Mouse (Mus musculus): ENCODE measurements around the gene Tpmt.

The Tpmt gene

DNA sequence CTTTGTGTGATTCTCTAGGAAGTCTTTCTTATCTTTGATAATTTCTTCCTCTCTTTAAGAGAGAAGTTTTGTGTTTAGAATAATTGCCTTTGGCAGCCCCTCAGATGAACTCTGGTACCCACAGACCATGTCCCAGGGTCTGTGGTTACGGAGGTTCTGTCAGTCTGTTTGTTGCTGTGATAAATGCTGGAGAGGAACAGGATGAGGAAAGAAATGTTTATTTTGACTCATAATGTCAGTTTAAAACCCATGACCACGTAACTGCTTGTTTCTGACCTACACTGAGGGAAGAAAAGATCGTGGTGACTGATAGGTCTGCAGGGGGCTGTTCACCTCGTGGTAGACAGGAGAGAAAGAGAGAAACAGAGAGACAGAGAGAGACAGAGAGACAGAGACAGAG lies 68.6 kb downstream of the Tpmt start:
- no peak for DNase-seq (ENCODE audit: low spot score)

GRCm38 (mm10) chr13:46975031-46975551 lies 69.4 kb downstream of the Tpmt start:
- no peak for DNase-seq (ENCODE audit: low spot score)

Data from urinary bladder, postnatal 25 days (tissue).